In genomic region chr5:89027518-89028085, GRCm38 (mm10) we compare ENCODE assay signal across 18 mouse cellular contexts.
DNase-seq lines count a peak whose midpoint lies in the region; ATAC-seq lines count a peak whose summit lies in the region.
"Had no signal": no experiment of that assay in that cellular context is flagged by ENCODE, and none has a peak within 500 bp of the region (broad histone marks: within the 10 kb centered on the region; RNA-seq: fewer than 3 reads in every experiment).

No protein-coding gene starts in this region.

- no peaks in the 10 kb centered on the region for H3K27me3 ChIP-seq in kidney, embryonic 16.5 days (ENCODE audit: insufficient read depth, low read length)
- H3K27me3 ChIP-seq: embryonic facial prominence, embryonic 15.5 days; heart, embryonic 12.5 days had no signal

- H3K36me3 ChIP-seq in kidney, embryonic 16.5 days (ENCODE audit: insufficient read depth, low read length): no peaks in the 10 kb centered on the region
- H3K36me3 ChIP-seq: embryonic facial prominence, embryonic 15.5 days; forebrain, embryonic 10.5 days had no signal

- ATAC-seq in kidney, embryonic 16.5 days (ENCODE audit: low FRiP score, low TSS enrichment): peak; percentile 95
- ATAC-seq: forebrain, embryonic 14.5 days had no signal

- H3K27ac ChIP-seq in kidney, embryonic 16.5 days (ENCODE audit: low read length): peak overlapping the region; percentile 1; the same call in 1 of the 2 replicates
- H3K27ac ChIP-seq: embryonic facial prominence, embryonic 15.5 days; forebrain, embryonic 10.5 days; gastrocnemius, adult 2 months had no signal

- no peak overlapping the region for H3K4me2 ChIP-seq in kidney, embryonic 16.5 days (replicated peaks; ENCODE audit: low read depth, low read length)
- H3K4me2 ChIP-seq: embryonic facial prominence, embryonic 15.5 days; heart, embryonic 12.5 days had no signal

- DNase-seq in kidney, adult 8-10 months: peak; percentile 86 to 91
- peak; percentile 77 to 94 for DNase-seq in kidney, postnatal 25 days
- DNase-seq in lung, postnatal 4 days: no peak
- DNase-seq in spleen, postnatal 4 days (ENCODE audit: low spot score in 2 of 2): no peak
- DNase-seq in spleen, postnatal 10 days (ENCODE audit: low spot score in 2 of 2): no peak
- DNase-seq: adrenal gland, adult 2 months; adrenal gland, postnatal 25 days; cerebellum, adult 2 months; cerebellum, postnatal 10 days; embryo, embryonic 11 days; gastrocnemius, adult 2 months; gastrocnemius, postnatal 25 days had no signal

- H3K4me3 ChIP-seq in kidney, embryonic 16.5 days (ENCODE audit: low read length): no peak overlapping the region
- H3K4me3 ChIP-seq: embryonic facial prominence, embryonic 15.5 days; erythroblast, embryonic 14.5 days; forebrain, embryonic 10.5 days; gastrocnemius, adult 2 months; heart, embryonic 12.5 days had no signal

- H3K9me3 ChIP-seq in kidney, embryonic 16.5 days (ENCODE audit: low read length): no peaks in the 10 kb centered on the region
- H3K9me3 ChIP-seq: embryonic facial prominence, embryonic 15.5 days; forebrain, embryonic 10.5 days; heart, embryonic 12.5 days had no signal

- WGBS in kidney, embryonic 16.5 days: 66% methylated on average over 4 of the region's 4 CpGs

- no peak overlapping the region for H3K9ac ChIP-seq in kidney, embryonic 16.5 days (replicated peaks; ENCODE audit: low read length)
- H3K9ac ChIP-seq: embryonic facial prominence, embryonic 15.5 days; heart, embryonic 12.5 days had no signal

- no peaks in the 10 kb centered on the region for H3K4me1 ChIP-seq in kidney, embryonic 16.5 days (ENCODE audit: insufficient read depth, low read length)
- H3K4me1 ChIP-seq: embryonic facial prominence, embryonic 15.5 days; forebrain, embryonic 10.5 days; heart, embryonic 12.5 days had no signal

Comparison
In these comparisons a context has a peak if more than half of its experiments do, and no peak if none do; other contexts are left out.
1. DNase-seq: peak in kidney, adult 8-10 months (2 of 2) and kidney, postnatal 25 days (2 of 2); none in lung, postnatal 4 days (0 of 2), spleen, postnatal 4 days (0 of 2) and spleen, postnatal 10 days (0 of 2).